Mouse (Mus musculus) heart, adult 2 months (tissue): ENCODE results near the gene Stpg2.

ENCODE experiments used
- CTCF ChIP-seq: fragments of 200-600 bp; IDR thresholded peaks from 2 replicates; pipeline ENCODE4 v1.8.1; 2022; ENCODE audit warnings: antibody characterized with exemption, mild to moderate bottlenecking, moderate library complexity
- EP300 ChIP-seq: fragments of 200-500 bp; IDR thresholded peaks from 2 replicates; pipeline ENCODE4 v1.6.1; 2011; ENCODE audit warnings: low read depth, low read length, control low read depth; ENCODE audit not compliant: insufficient read depth

DNA sequence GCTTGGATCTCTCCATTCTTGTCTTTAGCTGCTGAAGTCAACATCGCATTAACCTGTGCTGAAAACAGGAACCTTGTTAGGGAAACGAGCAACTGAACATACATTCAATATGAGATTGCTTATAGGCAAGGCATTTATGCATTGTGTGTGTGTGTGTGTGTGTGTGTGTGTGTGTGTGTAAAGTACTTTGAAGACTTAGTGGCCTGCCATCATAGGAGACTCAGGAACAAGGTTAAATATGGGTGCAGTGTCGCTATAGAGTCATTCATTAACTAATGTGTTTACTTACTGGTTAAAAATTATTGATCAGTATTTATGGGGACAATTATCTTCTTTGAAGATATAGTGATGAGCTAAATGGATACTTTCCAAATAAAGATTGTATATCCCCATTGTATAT lies 199.2 kb downstream of the Stpg2 start:
- TF ChIP-seq EP300: no peak
- no peak for TF ChIP-seq CTCF
